Mouse (Mus musculus) stomach, postnatal 0 days (tissue): ENCODE results near the gene Pilra.

Source experiments
- CTCF ChIP-seq: IDR thresholded peaks from 2 replicates; pipeline ENCODE4 v1.5.1; 2016; ENCODE audit warnings: antibody characterized with exemption, low read depth, mild to moderate bottlenecking, moderate library complexity
- EP300 ChIP-seq: optimal IDR thresholded peaks from 2 replicates; pipeline ENCODE3; 2016; ENCODE audit warnings: antibody characterized with exemption

DNA sequence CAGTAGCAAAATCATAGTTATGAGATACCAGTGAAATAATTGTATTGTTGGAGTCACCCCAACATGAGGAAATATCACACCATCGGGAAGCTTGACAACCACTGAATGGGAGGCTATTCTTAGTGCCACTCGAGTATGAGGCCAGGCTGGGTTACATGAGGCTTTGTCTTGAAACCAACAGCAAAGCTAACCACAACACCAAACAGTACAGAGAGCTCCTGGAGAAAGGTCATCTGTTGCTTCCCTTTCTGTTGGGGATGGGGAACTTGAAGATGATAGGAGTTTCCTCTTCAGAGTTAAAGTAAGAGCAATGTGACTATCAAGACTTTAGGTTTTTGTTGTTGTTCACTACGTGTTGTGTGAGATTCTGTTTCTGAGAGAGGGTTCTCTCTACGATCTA is 46.8 kb upstream of the Pilra start:
- TF ChIP-seq EP300 (no peak), CTCF (no peak)
